Mouse (Mus musculus) forebrain, embryonic 12.5 days (tissue): ENCODE measurements around the gene Anxa5. TPM values are rescaled to one million over a fixed set of nuclear protein-coding genes. Genes with fewer than 3 reads are reported as not detected.

ENCODE experiments used
- ATAC-seq: fragments of 200-750 bp; cut with Nextera tagmentation; 2 replicates; pipeline ENCODE4 v1.8.0; 2017; ENCODE audit warnings: moderate TSS enrichment; ENCODE audit not compliant: low FRiP score
- H3K27ac ChIP-seq: fragments of 300-500 bp; sonication (generic); 2 replicates; pipeline ENCODE4 v1.5.1; 2016; ENCODE audit warnings: mild to moderate bottlenecking
- H3K27me3 ChIP-seq: fragments of 300-500 bp; sonication (generic); 2 replicates; pipeline ENCODE4 v1.6.1; 2016; ENCODE audit warnings: mild to moderate bottlenecking
- H3K36me3 ChIP-seq: fragments of 300-500 bp; sonication (generic); replicated peaks from 2 replicates; pipeline ENCODE4 v1.6.1; 2016; ENCODE audit warnings: mild to moderate bottlenecking
- H3K4me1 ChIP-seq: fragments of 300-500 bp; sonication (generic); 2 replicates; pipeline ENCODE4 v1.6.1; 2016
- H3K4me2 ChIP-seq: fragments of 300-500 bp; sonication (generic); 2 replicates; pipeline ENCODE4 v1.6.1; 2016; ENCODE audit warnings: mild to moderate bottlenecking, moderate library complexity
- H3K4me3 ChIP-seq: fragments of 300-500 bp; sonication (generic); replicated peaks from 2 replicates; pipeline ENCODE4 v1.5.1; 2016; ENCODE audit warnings: mild to moderate bottlenecking
- H3K9ac ChIP-seq: fragments of 300-500 bp; sonication (generic); 2 replicates; pipeline ENCODE4 v1.6.1; 2016; ENCODE audit warnings: mild to moderate bottlenecking
- H3K9me3 ChIP-seq: fragments of 300-500 bp; sonication (generic); 2 replicates; pipeline ENCODE4 v1.6.1; 2016
- WGBS: fragments of 180-500 bp; shearing (Covaris S2); methylation state at CpG from one replicate; pipeline ENCODE4 v1.1.7; 2016; 5-methylcytosine and 5-hydroxymethylcytosine counted together
- microRNA-seq: library from miRNA; unstranded; fragments of <30 nt; microRNA quantifications from one replicate; pipeline ENCODE4, GENCODE M21; 2017
- polyA plus RNA-seq: library from polyadenylated mRNA; unstranded; fragments of >200 nt; fragmentation: Nextera tagmentation; extraction: Ambion mirVana; gene quantifications from 2 replicates; pipeline ENCODE4 v1.2.1, GENCODE M21; 2016

The Anxa5 gene
- polyA plus RNA-seq, 1 experiment from 2014 or later: 75.3 TPM

DNA sequence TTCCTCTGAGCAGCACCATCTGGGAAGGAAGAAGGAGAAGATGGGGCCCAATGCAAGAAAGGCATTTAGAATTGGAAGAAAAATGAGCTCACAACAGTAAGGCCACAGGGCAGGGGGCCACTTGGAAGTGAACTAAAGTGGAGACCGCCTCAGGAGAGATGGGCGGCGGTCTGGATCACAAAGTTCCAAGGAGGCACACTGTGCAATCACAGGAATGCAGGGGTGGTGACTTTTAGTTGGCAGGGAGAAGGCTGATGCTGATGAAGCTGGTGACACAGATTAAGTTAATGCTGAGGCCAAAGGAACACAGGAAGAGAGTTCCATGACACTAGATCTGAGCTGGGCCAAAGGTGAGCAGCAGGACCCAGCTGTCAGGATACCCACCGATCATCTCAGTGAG is 35.4 kb downstream of the Anxa5 start:
- Histone ChIP-seq H3K4me2 (no peak overlapping the region), H3K4me3 (no peak overlapping the region), H3K9ac (no peak overlapping the region), H3K9me3 (no peaks in the 10 kb centered on the region), H3K36me3 (no peaks in the 10 kb centered on the region), H3K27me3 (no peaks in the 10 kb centered on the region), H3K27ac (no peak overlapping the region), H3K4me1 (no peaks in the 10 kb centered on the region)
- no peak for ATAC-seq
- 79% methylated on average over 4 of the region's 4 CpGs for WGBS

DNA sequence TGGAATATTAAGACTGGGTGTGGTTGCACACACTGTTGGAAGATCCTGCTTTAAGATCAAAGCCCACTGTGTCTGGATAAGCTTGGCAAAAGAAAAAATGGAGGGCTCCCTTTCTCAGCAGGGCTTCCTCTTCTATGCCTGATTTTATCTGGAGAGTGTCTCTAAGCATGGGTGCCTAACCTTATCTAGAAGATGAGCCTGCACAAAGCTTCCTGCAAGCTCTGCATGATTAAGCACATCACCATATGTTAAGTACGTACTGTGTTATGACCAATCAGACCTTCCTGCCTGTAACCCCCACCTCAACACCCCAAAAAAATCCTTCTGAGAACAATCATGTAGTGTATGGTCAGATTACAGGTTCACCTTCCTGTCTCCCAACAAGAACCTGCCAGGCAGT is 45.3 kb downstream of the Anxa5 start:
- H3K4me2 ChIP-seq: no peak overlapping the region
- no peaks in the 10 kb centered on the region for H3K27me3 ChIP-seq
- H3K4me3 ChIP-seq: no peak overlapping the region
- WGBS: 100% methylated on average over 1 of the region's 1 CpGs
- H3K4me1 ChIP-seq: no peaks in the 10 kb centered on the region
- no peaks in the 10 kb centered on the region for H3K36me3 ChIP-seq
- H3K9me3 ChIP-seq: no peaks in the 10 kb centered on the region
- H3K9ac ChIP-seq: no peak overlapping the region
- no peak for ATAC-seq
- no peak overlapping the region for H3K27ac ChIP-seq

DNA sequence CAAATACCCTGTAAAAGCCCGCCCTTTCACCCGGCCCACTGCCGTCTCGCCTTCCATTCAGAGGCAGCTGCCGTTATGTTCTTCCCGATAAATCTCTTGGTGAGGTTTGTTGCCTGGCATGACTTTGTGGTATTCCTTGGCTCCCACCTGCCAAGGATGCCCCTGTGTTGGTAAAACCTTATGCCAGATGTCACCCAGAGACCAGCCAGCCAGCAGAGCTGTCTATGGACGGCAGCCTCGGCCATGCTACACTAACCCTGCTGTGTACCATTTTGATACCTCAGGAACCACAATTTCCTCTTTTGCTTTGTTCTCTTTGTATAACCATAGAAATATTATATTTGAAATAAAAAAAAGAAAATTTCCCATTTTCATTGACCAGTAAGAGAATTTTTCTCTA is 48.3 kb downstream of the Anxa5 start:
- Histone ChIP-seq H3K36me3 (no peaks in the 10 kb centered on the region), H3K27ac (no peak overlapping the region), H3K9ac (no peak overlapping the region), H3K4me2 (no peak overlapping the region), H3K27me3 (no peaks in the 10 kb centered on the region), H3K9me3 (no peaks in the 10 kb centered on the region), H3K4me1 (no peaks in the 10 kb centered on the region), H3K4me3 (no peak overlapping the region)
- 96% methylated on average over 8 of the region's 8 CpGs for WGBS
- ATAC-seq: no peak

DNA sequence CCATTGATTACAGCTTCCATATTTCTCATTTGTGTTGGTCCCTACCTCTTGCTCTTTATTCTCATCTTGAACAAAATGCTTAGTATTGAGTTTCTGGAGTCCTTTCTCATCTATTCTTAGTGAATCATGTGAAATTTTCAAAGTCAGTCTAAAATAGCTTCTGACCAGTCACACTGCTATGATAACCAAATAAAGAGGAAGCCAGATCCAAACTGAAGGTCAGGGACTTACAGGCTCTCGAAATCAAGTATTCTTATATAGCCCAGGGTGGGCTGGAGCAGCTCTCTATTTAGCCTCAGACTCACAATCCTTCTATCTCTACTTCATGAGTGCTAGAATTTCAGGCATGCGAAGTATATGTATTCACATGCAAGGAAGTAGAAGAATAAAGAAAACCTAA is 66.2 kb downstream of the Anxa5 start:
- Histone ChIP-seq H3K4me3 (no peak overlapping the region), H3K4me1 (no peaks in the 10 kb centered on the region), H3K9ac (no peak overlapping the region), H3K4me2 (no peak overlapping the region), H3K9me3 (0 out of 2 replicates have a peak, but pooled peaks cover under 1% of the 10 kb centered on the region), H3K27ac (no peak overlapping the region), H3K36me3 (no peaks in the 10 kb centered on the region), H3K27me3 (no peaks in the 10 kb centered on the region)
- ATAC-seq: no peak
- 82% methylated on average over 2 of the region's 2 CpGs for WGBS

DNA sequence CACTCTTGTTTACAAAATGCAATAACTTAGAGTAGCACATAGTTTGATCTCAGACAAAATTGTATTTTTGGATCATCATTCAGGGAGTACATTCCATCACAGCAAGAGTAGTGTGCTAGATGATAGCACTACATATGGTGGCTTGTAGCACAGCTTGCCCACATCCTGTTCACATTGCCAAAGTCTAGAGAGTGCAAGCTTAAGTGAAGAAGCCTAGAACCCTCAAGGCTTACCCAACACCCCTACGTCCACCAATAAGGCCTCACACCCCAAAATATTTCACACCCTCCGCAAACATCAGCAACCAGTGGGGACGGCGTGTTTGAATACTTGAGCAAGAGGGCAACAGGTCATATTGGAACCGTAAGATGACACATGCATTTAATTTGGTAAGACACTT is 68.7 kb downstream of the Anxa5 start:
- no peaks in the 10 kb centered on the region for H3K4me1 ChIP-seq
- no peak overlapping the region for H3K9ac ChIP-seq
- H3K9me3 ChIP-seq: no peaks in the 10 kb centered on the region
- no peak overlapping the region for H3K4me3 ChIP-seq
- H3K4me2 ChIP-seq: no peak overlapping the region
- no peak for ATAC-seq
- no peak overlapping the region for H3K27ac ChIP-seq
- WGBS: 94% methylated on average over 5 of the region's 5 CpGs
- no peaks in the 10 kb centered on the region for H3K27me3 ChIP-seq
- no peaks in the 10 kb centered on the region for H3K36me3 ChIP-seq

DNA sequence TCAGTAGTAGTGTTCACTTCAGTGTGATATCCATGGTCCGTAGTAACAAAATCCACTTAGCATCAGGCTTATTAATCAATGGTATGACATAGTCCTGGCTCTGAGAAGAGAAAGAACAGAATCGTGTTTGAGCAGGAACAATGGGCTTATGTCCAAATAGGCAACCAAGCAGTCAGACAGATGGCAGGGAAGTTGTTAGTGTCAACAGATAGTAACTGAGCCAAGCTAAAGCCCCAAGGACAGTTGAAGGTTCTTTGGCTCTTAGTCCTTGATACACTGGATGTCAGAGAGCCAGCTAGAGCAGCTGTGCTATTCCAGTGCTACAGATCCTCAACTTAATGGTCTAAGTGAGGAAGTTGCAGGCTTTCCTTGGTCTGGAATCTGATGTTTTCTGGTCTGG is 69.4 kb downstream of the Anxa5 start:
- ATAC-seq: no peak
- H3K4me3 ChIP-seq: no peak overlapping the region
- H3K9me3 ChIP-seq: no peaks in the 10 kb centered on the region
- H3K4me2 ChIP-seq: no peak overlapping the region
- H3K27ac ChIP-seq: no peak overlapping the region
- no peaks in the 10 kb centered on the region for H3K27me3 ChIP-seq
- H3K4me1 ChIP-seq: no peaks in the 10 kb centered on the region; the same call in 1 of the 2 replicates
- 71% methylated on average over 2 of the region's 2 CpGs for WGBS
- H3K36me3 ChIP-seq: no peaks in the 10 kb centered on the region
- H3K9ac ChIP-seq: no peak overlapping the region

DNA sequence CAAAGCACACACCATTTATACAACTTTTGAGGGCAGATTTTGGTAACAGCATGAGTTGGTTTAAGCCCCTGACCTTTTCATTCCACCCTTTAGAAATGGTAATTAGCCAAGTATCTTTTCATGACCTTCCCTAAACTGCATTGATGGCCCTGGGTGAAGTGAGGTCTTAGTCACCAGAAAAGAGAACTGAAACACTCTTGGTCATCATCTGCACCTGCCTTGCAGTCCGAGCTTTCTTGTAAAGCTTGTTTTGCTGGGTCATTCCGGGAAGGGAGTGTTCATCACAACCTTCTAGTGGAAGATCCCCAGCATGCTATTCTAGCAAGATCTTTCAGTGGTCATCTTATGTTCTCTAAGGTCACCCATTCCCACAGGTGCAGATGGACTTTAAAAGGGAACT is 73.8 kb downstream of the Anxa5 start:
- no peaks in the 10 kb centered on the region for H3K36me3 ChIP-seq
- H3K4me1 ChIP-seq: no peaks in the 10 kb centered on the region; the same call in 1 of the 2 replicates
- WGBS: 22% methylated on average over 2 of the region's 2 CpGs
- no peak overlapping the region for H3K9ac ChIP-seq
- H3K4me3 ChIP-seq: no peak overlapping the region
- H3K4me2 ChIP-seq: no peak overlapping the region
- H3K9me3 ChIP-seq: no peaks in the 10 kb centered on the region
- no peaks in the 10 kb centered on the region for H3K27me3 ChIP-seq
- ATAC-seq: no peak
- no peak overlapping the region for H3K27ac ChIP-seq

DNA sequence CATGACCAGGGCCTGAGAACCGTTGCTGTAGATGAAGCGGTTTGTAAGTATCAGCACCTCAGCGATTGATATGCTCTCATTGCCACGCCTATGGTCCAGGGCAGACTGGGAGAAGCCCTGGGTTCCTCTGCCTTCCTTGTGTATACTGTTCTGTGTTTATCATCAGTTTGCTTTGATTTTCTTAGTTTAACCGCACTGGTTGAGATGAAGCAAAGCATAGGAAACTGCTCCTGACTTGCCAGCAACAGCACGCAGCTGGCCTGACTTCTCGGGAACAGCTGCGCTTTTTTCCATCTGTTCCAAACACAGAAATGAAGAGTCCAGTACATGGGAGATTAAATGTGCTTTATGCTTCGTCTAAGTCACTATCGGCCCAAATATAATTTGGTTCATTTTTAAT is 75.0 kb downstream of the Anxa5 start:
- no peaks in the 10 kb centered on the region for H3K27me3 ChIP-seq
- no peak overlapping the region for H3K9ac ChIP-seq
- H3K4me2 ChIP-seq: no peak overlapping the region
- 85% methylated on average over 10 of the region's 10 CpGs for WGBS
- no peak overlapping the region for H3K4me3 ChIP-seq
- H3K36me3 ChIP-seq: no peaks in the 10 kb centered on the region
- H3K27ac ChIP-seq: no peak overlapping the region
- no peaks in the 10 kb centered on the region; the same call in 1 of the 2 replicates for H3K4me1 ChIP-seq
- H3K9me3 ChIP-seq: no peaks in the 10 kb centered on the region
- ATAC-seq: no peak

Small RNA genes lying within 50 kb of the gene (microRNA-seq; reads per million reads assigned to microRNA genes)
- gene Mir7009: not detected

Other genes with a start within 250 kb of the Anxa5 start
- 0.45 and 0.57 TPM in 2 replicates for gene 1810062G17Rik, start within 50 bp of the Anxa5 start, polyA plus RNA-seq
- gene Gm11549, start 45.9 kb upstream of the Anxa5 start, polyA plus RNA-seq: 1.1 and 1.4 TPM in 2 replicates
- 84.2 and 86.1 TPM in 2 replicates for gene Exosc9, start 76.7 kb upstream of the Anxa5 start, polyA plus RNA-seq
- gene Ccna2, start 96.3 kb upstream of the Anxa5 start, polyA plus RNA-seq: 244 and 260 TPM in 2 replicates
- 19.6 and 20.9 TPM in 2 replicates for gene Bbs7, start 137.6 kb upstream of the Anxa5 start, polyA plus RNA-seq
- 5.7 and 5.9 TPM in 2 replicates for gene Trpc3, start 214.3 kb upstream of the Anxa5 start, polyA plus RNA-seq